Mouse (Mus musculus) urinary bladder, adult 2 months (tissue): ENCODE data around the gene Pctp. TPM values are rescaled to one million over a fixed set of nuclear protein-coding genes. Genes with fewer than 3 reads are reported as not detected.

Experiments
- DNase-seq: peaks from one replicate; pipeline ENCODE4 v3.0.0; 2022; ENCODE audit warnings: low spot score
- polyA plus RNA-seq: library from polyadenylated mRNA; depleted of rRNA; stranded (reverse); fragments of >200 nt; gene quantifications from 2 replicates; pipeline ENCODE4 v1.2.3, GENCODE M21; 2012; rRNA removed

The Pctp gene
- polyA plus RNA-seq, 1 experiment, result 6.0 TPM

DNA sequence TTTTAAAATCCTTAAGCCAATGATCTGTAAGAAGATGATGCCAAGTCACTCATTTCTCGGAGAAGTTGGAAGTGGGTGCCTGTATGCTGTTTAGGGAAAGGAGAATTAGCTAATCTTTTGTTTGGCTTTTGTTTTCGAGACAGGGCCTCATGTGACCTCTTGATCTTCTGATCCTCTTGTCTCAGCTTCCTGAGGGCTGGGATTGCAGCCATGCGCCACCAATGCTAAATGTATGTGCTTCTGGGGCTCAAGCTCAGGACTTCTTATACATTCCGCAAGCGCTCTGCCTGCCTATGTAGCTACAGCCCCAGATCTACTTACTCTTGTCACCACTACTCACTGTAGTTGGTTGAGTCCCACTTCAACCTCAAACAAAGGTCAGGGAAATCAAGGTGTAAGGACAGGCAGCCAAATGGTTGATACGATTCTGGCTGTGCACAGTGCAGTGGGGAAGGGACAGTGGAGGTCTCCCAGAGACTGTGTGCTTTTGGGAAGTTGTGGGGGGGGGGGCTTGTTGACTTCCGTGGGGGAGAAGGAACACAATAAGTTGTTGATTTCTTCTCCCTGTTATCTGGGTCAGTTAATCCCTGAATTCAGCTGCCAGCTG lies 24.8 kb downstream of the Pctp start:
- no peak for DNase-seq

- DNase-seq, result no peak
Measured at GRCm38 (mm10) chr11:89976361-89976760, 26.3 kb downstream of the Pctp start.

- DNase-seq, result no peak
Measured at GRCm38 (mm10) chr11:89971296-89971695, 31.4 kb downstream of the Pctp start.

DNA sequence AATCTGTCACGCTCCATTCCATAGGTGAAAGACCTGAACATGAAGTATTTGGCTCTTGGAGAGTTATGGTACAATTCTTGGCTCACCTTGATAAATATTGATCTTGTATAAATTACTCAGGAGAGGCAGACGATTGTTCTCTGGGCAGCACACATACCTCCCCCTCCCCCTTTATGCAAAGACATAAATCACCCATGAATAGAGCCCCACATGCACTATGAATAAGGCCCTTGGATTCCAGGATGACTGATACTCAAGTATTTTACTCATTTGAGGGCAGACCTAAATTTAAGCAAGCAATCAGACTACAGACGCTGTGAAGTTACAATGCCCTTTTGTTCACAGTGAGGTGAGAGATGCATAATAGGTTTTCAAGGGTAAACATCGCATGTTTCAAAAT lies 32.0 kb downstream of the Pctp start:
- no peak for DNase-seq

DNA sequence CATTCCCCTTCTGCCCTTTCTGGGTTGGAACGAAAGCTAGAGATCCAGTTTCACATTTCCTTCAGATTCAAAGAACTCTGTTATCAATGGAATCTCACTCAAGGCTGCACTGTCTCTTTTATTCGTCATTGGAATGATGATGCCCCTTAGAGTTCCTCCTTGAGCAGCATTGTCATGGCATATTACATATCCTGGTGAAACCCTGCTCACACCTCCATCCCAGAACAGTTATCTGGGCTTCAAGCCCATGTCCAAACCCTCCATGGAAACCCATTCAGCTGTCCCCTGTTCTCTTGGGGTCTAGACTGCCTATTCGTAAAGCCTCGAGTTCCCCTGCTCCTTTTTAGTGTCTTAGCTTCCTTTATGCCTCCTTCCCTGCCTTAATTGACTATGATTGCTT lies 33.6 kb downstream of the Pctp start:
- DNase-seq, result no peak

DNA sequence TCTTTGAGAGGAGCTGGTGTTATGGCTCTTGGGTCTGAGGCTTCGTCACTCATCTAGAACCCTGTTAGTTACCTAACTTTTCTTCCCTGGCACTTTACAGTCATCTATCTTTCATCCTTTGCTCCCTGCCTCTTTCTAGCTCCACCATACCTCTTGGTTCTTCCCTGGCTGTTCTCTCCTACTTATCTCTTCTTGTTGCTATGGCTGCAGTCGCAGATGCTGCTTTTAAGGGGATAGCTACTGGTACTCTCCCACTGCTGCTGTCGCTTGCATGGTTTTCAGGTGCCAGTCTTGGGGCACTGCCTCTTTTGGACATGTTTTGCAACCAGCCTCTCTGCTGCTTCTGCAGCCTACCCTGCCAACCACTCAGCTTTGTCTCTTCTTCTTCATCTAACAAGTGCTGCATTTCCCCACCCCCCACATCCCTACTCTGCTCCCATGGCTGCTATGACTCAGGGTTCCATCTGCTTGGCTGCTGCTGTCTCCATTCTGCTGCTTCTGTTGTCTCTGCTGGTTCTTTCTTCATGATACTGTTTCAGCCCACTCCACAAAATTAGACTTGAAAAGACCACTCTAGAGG lies 51.9 kb downstream of the Pctp start:
- no peak for DNase-seq

- no peak for DNase-seq
Measured at GRCm38 (mm10) chr11:89947806-89948205, 54.9 kb downstream of the Pctp start.

DNA sequence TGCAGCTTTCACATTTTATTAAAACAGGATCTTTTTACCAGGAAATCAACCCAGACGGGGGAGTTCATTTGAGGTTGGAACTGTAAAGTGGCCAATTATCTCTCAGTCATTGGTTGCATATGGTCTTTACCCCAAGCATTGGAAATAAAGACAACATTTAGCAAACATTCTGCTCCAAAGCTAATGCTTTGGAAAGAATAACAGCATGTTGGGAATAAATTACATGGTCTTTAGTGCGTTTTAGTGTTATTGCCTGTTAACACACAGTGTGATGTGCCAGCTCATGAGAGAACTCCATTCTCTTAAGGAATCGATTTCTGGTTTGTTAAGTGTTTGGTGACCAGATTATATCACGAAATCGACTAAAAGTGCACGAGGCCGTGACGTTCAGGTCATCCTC lies 57.5 kb downstream of the Pctp start:
- no peak for DNase-seq

DNA sequence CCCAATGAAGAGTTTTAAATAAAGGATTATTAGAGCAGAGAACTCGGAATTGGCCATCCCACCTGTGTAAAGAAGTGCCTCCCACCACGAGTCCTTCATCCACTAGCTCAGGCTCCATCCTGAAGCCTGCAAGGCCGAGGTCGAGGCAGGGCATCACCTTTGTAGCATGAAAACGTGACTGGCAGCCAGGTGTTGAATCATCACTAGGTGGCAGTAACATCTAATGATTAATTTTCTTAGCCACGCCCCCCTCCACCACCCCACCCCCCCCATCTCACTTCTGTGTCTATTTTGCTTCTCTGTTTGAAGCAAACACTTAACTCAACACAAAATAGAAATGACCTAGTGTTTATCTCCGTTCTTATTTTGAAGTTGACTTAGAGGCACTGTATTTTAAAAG lies 65.5 kb downstream of the Pctp start:
- no peak for DNase-seq

Other genes starting within 250 kb of the Pctp start
- gene Ankfn1, start 225.2 kb downstream of the Pctp start, polyA plus RNA-seq, result 26.4 and 27.0 TPM in 2 replicates
- 8.2 and 11.0 TPM in 2 replicates for gene Tmem100, start 27.5 kb upstream of the Pctp start, polyA plus RNA-seq
- gene Gm45716, start 184.8 kb upstream of the Pctp start, polyA plus RNA-seq, result 2.4 and 3.5 TPM in 2 replicates
- 58.0 and 63.6 TPM in 2 replicates for gene Mmd, start 246.6 kb upstream of the Pctp start, polyA plus RNA-seq